Mouse (Mus musculus) neutrophil, adult 59 days (primary cell): Measurements from ENCODE around the gene Arl5a. TPM values are rescaled to one million over a fixed set of nuclear protein-coding genes. Genes with fewer than 3 reads are reported as not detected.

Source experiments
- total RNA-seq, 2 experiments: library from RNA; stranded (reverse); gene quantifications; 1 replicate in 1 of 2; 2 replicates in 1 of 2; pipeline ENCODE4 v1.2.4; 2023

Arl5a gene
- 10 to 100 TPM; 16.9 to 18.7 TPM for total RNA-seq

DNA sequence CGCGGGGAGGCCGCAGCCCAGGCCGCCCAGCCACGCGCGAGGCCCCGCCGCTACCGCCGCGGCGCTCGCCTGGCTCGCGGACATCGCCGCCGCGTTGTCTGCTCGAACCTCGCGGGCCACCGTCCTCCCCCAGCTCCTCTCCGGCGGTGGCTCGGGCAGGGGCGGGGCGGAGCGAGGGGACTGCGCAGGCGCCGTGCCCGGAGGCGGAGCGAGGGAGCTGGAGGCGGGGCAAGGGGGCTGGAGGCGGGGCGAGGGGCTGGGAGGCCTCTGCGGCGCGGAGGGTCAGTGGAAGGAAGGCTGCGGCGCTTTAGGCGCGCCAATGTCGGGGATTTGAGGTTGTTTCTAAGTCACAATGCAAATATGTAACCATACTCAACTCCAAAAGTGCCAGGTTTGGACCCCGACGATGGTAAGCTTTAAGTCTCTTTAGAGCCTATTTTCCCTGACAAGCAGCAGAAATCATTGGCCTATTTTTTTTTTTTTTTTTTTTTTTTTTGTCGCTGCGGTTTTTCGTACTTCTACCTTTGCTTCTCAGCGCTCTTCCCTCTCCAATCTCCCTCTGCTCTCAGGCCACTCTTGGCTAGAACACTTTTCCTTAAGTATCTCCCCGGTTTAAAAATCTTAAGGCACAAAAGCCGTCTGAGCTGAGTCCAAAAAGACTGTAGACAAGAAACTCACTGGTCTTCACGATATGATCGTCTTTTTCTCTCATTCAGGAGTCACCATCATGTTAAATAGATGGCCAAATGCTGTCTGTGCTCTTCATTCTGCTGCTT, at the start of gene Arl5a:
Gene Arl5a (minus strand): TSS at position 155 of the 776 bp plus-strand sequence.

GRCm38 (mm10) chr2:52378448-52378804, 46.3 kb downstream of the Arl5a start, which contains the start of gene Neb:
Gene Neb, minus strand, starts transcription at chr2:52378474.

Other genes with a start within 250 kb of the Arl5a start
- gene Neb, start 46.4 kb downstream of the Arl5a start, total RNA-seq: under 1 TPM; 0.27 to 0.29 TPM